Mouse (Mus musculus): ENCODE data around the gene Ccser1. TPM values are rescaled to one million over a fixed set of nuclear protein-coding genes. Genes with fewer than 3 reads are reported as not detected.

Ccser1 gene
- polyA plus RNA-seq, 1 experiment, result 12.7 TPM

GRCm38 (mm10) chr6:61661414-61661813, 481.3 kb downstream of the Ccser1 start:
- no peak for DNase-seq
- H3K27ac ChIP-seq (ENCODE audit: insufficient read depth, low read length), result no peak overlapping the region
- H3K4me1 ChIP-seq (ENCODE audit: control insufficient read depth, insufficient read depth, low read length), result no peaks in the 10 kb centered on the region
- no peak overlapping the region for H3K4me3 ChIP-seq (replicated peaks; ENCODE audit: insufficient read depth, low read depth, low read length)
- no peaks in the 10 kb centered on the region for H3K27me3 ChIP-seq (ENCODE audit: control insufficient read depth, insufficient read depth, low read length)
- TF ChIP-seq POLR2A (IDR thresholded peaks at IDR 0.05; ENCODE audit: borderline replicate concordance, insufficient read depth, low read length), result no peak
- no peak for TF ChIP-seq CTCF (IDR thresholded peaks at IDR 0.05; ENCODE audit: borderline replicate concordance, insufficient read depth, low read depth, low read length)

GRCm38 (mm10) chr6:61664572-61664971, 484.4 kb downstream of the Ccser1 start:
- WGBS, result 96% methylated on average over 1 of the region's 1 CpGs
- no peaks in the 10 kb centered on the region for H3K27me3 ChIP-seq (ENCODE audit: control insufficient read depth, insufficient read depth, low read length)
- no peak overlapping the region for H3K4me3 ChIP-seq (replicated peaks; ENCODE audit: insufficient read depth, low read depth, low read length)
- DNase-seq, result no peak
- H3K27ac ChIP-seq (ENCODE audit: insufficient read depth, low read length), result no peak overlapping the region
- no peaks in the 10 kb centered on the region for H3K4me1 ChIP-seq (ENCODE audit: control insufficient read depth, insufficient read depth, low read length)
- no peak for TF ChIP-seq POLR2A (IDR thresholded peaks at IDR 0.05; ENCODE audit: borderline replicate concordance, insufficient read depth, low read length)

DNA sequence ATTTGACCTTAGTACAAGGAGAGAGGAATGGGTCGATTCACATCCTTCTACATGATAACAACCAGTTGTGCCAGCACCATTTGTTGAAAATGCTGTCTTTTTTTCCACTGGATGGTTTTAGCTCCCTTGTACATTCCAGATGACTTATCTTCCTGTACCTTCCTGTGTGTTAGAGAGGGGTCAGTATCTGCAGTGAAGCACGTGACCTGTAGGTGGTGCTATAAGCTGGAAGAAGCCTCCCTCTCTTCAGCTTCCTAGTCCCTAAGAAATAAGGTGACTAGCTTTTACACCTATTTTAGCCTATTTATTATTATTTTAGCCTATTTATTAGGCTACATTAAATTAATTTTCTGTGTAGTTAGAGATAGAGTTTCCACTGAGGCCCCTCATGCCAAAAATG, 506.9 kb downstream of the Ccser1 start:
- H3K4me3 ChIP-seq (replicated peaks; ENCODE audit: insufficient read depth, low read depth, low read length), result no peak overlapping the region
- peak in 1 of 2 experiments; percentile 9 for DNase-seq
- 59% methylated on average over 2 of the region's 2 CpGs for WGBS
- H3K27me3 ChIP-seq (ENCODE audit: control insufficient read depth, insufficient read depth, low read length), result no peaks in the 10 kb centered on the region
- H3K4me1 ChIP-seq (ENCODE audit: control insufficient read depth, insufficient read depth, low read length), result no peaks in the 10 kb centered on the region
- no peak overlapping the region for H3K27ac ChIP-seq (ENCODE audit: insufficient read depth, low read length)
- TF ChIP-seq CTCF (IDR thresholded peaks at IDR 0.05; ENCODE audit: borderline replicate concordance, insufficient read depth, low read depth, low read length) (peak; percentile 20; the same call in 1 of the 2 replicates), POLR2A (IDR thresholded peaks at IDR 0.05; ENCODE audit: borderline replicate concordance, insufficient read depth, low read length) (no peak)

DNA sequence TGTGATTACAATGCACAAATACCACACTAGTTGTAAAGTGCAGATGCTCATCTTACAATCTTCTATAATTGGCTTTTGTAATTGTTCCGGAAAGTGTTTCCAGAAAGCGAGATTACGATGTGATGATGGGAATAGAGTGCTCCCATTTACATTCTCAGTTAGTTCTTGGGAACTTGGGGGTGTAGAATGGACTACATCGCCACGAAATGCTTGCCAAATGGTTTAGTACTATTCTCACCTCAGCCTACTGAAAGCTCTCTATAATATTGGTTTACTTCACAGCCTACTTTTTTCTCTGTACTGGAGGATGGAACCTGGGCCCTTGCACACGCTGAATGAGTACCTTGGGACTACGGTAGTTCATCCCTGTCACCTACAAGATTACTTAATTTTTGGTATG, 522.9 kb downstream of the Ccser1 start:
- no peaks in the 10 kb centered on the region for H3K27me3 ChIP-seq (ENCODE audit: control insufficient read depth, insufficient read depth, low read length)
- H3K4me3 ChIP-seq (replicated peaks; ENCODE audit: insufficient read depth, low read depth, low read length), result no peak overlapping the region
- TF ChIP-seq POLR2A (IDR thresholded peaks at IDR 0.05; ENCODE audit: borderline replicate concordance, insufficient read depth, low read length) (no peak), CTCF (IDR thresholded peaks at IDR 0.05; ENCODE audit: borderline replicate concordance, insufficient read depth, low read depth, low read length) (no peak)
- H3K27ac ChIP-seq (ENCODE audit: insufficient read depth, low read length), result no peak overlapping the region
- 95% methylated on average over 7 of the region's 7 CpGs for whole genome bisulfite sequencing
- DNase-seq, result no peak
- H3K4me1 ChIP-seq (ENCODE audit: control insufficient read depth, insufficient read depth, low read length), result no peaks in the 10 kb centered on the region

- Histone ChIP-seq H3K4me3 (replicated peaks; ENCODE audit: insufficient read depth, low read depth, low read length) (no peak overlapping the region), H3K4me1 (ENCODE audit: control insufficient read depth, insufficient read depth, low read length) (no peaks in the 10 kb centered on the region), H3K27ac (ENCODE audit: insufficient read depth, low read length) (no peak overlapping the region), H3K27me3 (ENCODE audit: control insufficient read depth, insufficient read depth, low read length) (no peaks in the 10 kb centered on the region)
- TF ChIP-seq CTCF (IDR thresholded peaks at IDR 0.05; ENCODE audit: borderline replicate concordance, insufficient read depth, low read depth, low read length) (no peak), POLR2A (IDR thresholded peaks at IDR 0.05; ENCODE audit: borderline replicate concordance, insufficient read depth, low read length) (no peak)
- 94% methylated on average over 1 of the region's 1 CpGs for WGBS
- no peak for DNase-seq
These were observed 541.1 kb downstream of the Ccser1 start for GRCm38 (mm10) chr6:61721220-61721619.

- DNase-seq, result no peak
- no peak for TF ChIP-seq CTCF (IDR thresholded peaks at IDR 0.05; ENCODE audit: borderline replicate concordance, insufficient read depth, low read depth, low read length)
- no peak for TF ChIP-seq POLR2A (IDR thresholded peaks at IDR 0.05; ENCODE audit: borderline replicate concordance, insufficient read depth, low read length)
- no peak overlapping the region for H3K27ac ChIP-seq (ENCODE audit: insufficient read depth, low read length)
- no peaks in the 10 kb centered on the region for H3K4me1 ChIP-seq (ENCODE audit: control insufficient read depth, insufficient read depth, low read length)
- WGBS, result 40% methylated on average over 1 of the region's 1 CpGs
- H3K4me3 ChIP-seq (replicated peaks; ENCODE audit: insufficient read depth, low read depth, low read length), result no peak overlapping the region
- no peaks in the 10 kb centered on the region for H3K27me3 ChIP-seq (ENCODE audit: control insufficient read depth, insufficient read depth, low read length)
These were observed 548.9 kb downstream of the Ccser1 start for GRCm38 (mm10) chr6:61729065-61729464.

DNA sequence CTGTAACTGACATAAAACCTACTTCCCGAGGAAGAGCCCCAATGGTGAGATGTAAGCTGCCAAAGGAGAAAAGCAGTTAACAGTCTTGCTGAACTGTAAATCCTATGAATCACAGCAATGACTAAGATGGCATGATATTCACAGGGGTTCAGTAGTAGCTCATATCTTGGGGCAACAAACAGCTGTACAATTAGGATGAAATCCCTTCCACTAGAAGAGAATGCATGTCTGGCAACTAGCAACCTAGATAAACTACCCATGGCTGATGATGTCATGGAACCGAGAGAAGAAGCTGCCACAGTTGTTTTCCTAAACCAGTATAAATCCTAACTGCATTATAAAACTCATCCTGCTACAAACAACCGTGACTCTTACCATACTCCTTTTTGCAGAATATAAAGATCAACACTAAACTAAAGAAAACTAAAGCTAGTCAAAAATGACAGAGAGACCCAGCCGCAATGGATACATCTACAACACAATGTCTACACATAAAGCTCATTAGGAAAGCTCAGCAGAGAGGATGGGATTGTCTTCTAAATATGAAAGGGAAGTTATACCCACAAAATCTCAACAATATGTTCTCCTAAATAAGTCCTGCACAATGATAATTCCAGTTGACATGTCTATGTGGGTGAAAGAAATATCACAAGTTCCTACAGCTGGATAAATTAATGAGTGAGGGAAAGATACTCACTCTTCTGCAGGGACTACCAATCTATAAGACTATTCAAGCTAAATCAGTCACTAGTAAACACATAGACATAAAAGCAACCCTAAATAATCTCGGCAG, 550.2 kb downstream of the Ccser1 start:
- 81% methylated on average over 5 of the region's 5 CpGs for WGBS
- Histone ChIP-seq H3K4me3 (replicated peaks; ENCODE audit: insufficient read depth, low read depth, low read length) (no peak overlapping the region), H3K4me1 (ENCODE audit: control insufficient read depth, insufficient read depth, low read length) (no peaks in the 10 kb centered on the region), H3K27me3 (ENCODE audit: control insufficient read depth, insufficient read depth, low read length) (no peaks in the 10 kb centered on the region), H3K27ac (ENCODE audit: insufficient read depth, low read length) (no peak overlapping the region)
- TF ChIP-seq POLR2A (IDR thresholded peaks at IDR 0.05; ENCODE audit: borderline replicate concordance, insufficient read depth, low read length) (no peak), CTCF (IDR thresholded peaks at IDR 0.05; ENCODE audit: borderline replicate concordance, insufficient read depth, low read depth, low read length) (no peak)
- no peak for DNase-seq

GRCm38 (mm10) chr6:61746346-61746745, 566.2 kb downstream of the Ccser1 start:
- no peaks in the 10 kb centered on the region for H3K27me3 ChIP-seq (ENCODE audit: control insufficient read depth, insufficient read depth, low read length)
- WGBS, result 78% methylated on average over 1 of the region's 1 CpGs
- no peak for DNase-seq
- H3K4me1 ChIP-seq (ENCODE audit: control insufficient read depth, insufficient read depth, low read length), result no peaks in the 10 kb centered on the region
- no peak for TF ChIP-seq POLR2A (IDR thresholded peaks at IDR 0.05; ENCODE audit: borderline replicate concordance, insufficient read depth, low read length)
- no peak for TF ChIP-seq CTCF (IDR thresholded peaks at IDR 0.05; ENCODE audit: borderline replicate concordance, insufficient read depth, low read depth, low read length)
- no peak overlapping the region for H3K27ac ChIP-seq (ENCODE audit: insufficient read depth, low read length)
- no peak overlapping the region for H3K4me3 ChIP-seq (replicated peaks; ENCODE audit: insufficient read depth, low read depth, low read length)

Measured in cerebellum, adult 2 months (tissue).